Mouse (Mus musculus): ENCODE measurements around the gene Csmd2. TPM values are rescaled to one million over a fixed set of nuclear protein-coding genes. Genes with fewer than 3 reads are reported as not detected.
A peak's percentile ranks its signal among the peaks of the same experiment; 100 is the strongest.

Csmd2 gene
- total RNA-seq, 1 experiment from 2014 or later: 2.2 TPM

DNA sequence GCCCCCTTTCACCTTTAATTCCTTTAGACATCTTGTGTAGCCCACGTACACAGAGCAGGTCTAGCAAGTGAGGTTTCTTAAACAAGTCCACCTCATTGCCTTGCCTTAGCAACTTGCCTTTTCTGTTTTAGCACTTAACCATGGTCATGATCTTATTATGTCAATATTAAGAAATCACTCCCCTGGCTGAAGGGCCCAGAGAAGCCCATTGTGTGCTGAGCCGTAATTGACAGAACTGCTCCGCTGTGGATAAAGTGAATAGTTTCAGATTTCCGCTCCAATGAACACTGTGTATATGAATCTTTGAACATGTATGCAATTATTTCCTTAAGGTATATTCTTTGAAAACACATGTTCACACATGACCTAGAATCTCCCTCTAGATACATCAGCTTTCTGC, 434.8 kb downstream of the Csmd2 start:
- no peak for DNase-seq

DNA sequence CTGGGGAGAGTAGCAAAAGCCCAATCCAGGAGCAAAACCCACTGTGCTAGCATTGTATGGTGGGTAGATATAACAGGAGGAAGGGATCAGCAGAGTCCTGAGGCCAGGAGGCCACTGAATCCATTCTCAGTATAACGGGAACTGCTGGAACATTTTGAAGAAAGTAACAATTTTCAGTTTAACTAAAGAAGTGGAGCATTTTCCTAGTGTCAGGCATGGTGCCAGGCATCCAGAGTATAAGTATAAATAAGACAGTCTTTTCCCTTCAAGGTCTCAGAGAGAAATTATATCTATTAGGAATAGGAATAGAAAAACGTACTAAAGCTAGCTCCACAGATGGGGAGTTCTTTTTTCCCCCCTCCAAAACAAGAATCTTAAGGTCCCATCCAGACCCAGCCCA, 437.7 kb downstream of the Csmd2 start:
- no peak for DNase-seq

DNA sequence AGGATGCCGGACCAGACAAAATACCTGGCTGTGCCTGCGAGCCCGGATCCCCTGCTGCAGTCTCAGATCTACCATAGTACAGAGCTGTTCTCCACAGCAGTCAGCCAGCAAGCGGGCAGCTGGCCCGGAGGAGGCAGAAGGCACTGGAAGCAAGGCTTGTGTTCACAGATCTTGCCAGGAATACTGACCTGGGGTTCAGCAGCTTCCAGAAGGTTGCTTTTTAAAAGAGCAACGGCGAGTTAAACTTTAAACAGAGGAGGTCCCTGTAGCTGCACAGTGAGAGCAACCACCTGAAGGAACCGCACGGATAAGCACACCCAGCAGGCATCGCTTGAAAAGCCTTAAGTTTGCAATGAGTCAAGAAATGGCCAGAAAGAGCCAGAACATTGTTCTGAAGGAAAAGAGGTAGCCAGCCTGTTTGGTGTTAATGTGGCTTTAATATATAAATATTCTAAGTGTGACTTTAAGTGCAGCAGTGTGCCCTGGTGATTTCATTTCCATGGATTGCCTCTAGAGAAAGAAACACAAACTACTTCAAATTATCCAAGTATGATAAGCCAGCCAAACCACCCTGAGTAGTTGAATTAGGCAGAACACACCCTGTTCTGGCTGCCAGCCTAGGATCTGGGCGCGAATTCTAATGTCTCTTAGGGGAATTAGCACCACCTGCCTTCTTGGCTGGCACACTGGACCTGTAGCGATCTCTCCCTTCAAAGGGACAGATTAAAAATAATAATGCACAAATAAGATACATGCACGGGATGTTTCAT, 439.8 kb downstream of the Csmd2 start:
- DNase-seq: no peak

DNA sequence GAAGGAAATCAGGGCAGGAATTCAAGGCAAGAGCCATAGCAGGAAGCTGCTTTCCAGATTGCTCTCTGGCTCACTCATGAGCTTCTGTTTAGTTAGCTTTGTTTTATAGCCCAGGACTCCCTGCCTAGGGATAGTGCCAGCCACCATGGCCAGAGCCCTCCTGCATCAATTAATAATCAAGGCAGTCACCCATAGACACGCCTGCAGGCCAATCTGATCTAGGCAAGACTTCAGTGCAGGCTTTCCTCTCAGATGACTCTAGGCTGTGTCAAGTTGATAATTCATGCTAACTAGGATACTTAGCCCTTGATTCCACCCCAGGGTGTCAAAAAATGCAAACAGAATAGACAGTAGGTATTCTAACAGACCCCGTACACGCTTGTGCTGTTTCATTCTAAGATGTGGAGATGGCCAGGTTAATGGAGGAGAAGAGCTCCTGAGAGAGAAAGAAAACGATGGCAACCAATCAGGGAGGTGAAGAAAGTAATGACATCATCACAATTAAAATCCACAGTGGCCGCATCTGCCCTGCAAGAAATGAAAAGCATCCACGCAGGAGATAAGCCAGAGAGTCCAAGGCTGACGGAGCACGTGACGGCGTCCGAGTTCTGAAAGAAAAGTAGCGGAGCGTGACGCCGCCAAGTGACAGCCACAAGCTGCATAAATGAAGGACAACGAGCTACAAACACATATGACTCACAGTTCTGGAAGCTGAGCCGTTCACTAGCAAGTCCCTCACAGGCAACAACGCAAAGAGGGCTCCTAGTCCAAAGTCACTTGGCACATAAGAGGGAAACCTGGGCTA, 440.8 kb downstream of the Csmd2 start:
- DNase-seq: peak; percentile 69

DNA sequence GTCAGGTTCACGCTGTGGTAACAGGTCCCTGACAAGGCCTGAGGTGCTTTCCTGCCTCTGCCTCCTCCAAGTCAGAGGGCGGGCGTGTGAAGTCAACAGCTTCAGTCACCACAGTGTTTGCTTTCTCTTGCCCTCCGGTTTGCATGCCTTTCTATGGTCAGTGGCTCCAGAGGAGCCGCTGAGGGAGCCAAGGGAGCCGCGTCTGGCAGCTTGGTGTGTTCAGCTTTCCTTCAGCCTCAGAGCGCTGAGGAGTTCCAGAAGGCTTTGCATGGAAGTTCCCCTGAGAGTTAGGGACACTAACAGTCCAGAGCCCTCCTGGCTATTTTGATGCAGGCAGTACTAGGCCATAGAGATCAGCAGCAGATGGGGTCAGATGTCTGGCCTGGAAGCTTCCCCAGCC, 441.9 kb downstream of the Csmd2 start:
- no peak for DNase-seq

DNA sequence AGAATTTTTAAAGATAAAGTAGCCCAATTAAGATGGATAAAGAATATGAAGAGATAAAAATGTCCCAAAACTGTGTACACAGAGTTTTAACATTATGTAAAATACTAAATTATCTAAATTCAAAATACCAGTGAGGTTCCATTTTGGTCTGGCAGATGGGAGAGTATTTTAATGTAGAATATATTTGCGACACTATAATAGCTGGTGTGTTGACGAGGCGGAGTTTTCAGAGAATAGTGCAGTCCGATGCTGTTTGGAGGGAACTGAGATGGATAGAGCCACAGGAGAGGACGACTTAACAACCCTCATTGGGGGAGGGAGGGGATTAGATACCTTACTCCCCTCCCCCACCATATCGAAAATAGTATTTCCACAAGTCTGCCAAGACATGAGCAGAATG, 452.9 kb downstream of the Csmd2 start:
- DNase-seq: no peak

DNA sequence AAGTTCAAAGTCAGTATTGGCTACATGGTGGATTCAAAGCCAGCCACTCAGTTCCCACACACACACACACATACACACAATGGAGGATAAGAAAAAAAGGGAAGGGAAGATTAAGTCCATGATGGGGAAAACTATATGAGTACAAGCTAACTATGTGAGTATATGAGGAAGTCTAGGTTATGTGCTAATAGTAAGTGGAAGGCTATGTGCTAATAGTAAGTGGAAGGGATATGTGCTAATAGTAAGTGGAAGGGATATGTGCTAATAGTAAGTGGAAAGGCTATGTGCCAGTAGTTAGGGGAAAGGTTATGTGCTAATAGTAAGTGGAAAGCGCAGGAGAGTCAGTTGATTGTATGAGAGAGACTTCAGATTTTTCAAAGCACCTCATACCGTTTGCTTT, 453.6 kb downstream of the Csmd2 start:
- no peak for DNase-seq

DNA sequence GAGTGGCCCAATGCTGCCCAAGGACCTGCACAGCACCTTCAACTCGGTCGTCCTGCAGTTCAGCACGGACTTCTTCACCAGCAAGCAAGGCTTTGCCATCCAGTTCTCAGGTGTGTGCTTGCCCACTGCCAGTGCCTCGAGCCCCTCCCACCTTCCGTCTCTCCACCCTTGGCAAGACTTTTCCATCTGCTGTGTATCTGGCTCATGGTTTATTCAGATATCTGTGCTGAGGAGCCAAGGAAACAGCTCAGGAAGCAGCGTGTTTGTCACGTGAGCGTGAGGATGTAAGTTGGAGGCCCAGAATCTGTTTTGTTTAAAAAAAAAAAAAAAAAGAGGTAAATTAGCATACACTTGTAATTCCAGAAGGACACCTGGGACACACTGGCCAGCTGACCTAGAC, 455.1 kb downstream of the Csmd2 start:
- DNase-seq: no peak

DNA sequence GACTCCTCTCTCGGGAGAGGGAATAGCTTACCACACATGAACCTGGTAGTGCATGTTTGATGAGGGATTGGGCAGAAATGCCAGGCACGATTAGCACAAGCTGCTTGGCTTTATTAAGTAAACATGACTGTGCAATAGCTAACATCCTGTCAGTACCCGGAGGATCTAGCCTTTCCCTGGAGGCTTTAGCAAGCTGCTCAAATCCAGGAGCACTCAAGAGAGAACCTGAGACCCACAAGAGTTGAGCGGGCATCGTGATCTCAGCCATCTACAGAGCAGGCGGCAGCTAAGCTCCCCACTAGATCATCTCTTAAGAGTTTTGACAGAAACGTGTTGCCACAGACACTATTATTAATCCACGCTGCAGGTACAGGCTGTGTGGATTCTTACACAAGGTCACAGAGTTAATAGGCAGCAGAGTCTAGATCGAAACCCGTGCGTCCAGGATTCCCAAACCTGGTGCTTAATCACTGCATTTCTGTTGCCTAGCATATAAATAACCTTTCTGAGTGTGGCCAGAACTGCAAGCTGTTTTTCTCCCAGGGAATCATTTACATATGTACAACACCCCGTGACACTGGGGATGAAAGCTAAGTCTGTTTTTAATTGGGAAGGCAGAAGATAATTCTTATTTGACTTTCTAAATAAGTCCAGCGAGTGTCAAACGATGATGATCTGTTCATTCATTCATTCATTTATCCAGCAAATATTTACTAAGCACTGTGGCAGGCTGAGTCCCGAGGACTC, 458.0 kb downstream of the Csmd2 start:
- DNase-seq: no peak

DNA sequence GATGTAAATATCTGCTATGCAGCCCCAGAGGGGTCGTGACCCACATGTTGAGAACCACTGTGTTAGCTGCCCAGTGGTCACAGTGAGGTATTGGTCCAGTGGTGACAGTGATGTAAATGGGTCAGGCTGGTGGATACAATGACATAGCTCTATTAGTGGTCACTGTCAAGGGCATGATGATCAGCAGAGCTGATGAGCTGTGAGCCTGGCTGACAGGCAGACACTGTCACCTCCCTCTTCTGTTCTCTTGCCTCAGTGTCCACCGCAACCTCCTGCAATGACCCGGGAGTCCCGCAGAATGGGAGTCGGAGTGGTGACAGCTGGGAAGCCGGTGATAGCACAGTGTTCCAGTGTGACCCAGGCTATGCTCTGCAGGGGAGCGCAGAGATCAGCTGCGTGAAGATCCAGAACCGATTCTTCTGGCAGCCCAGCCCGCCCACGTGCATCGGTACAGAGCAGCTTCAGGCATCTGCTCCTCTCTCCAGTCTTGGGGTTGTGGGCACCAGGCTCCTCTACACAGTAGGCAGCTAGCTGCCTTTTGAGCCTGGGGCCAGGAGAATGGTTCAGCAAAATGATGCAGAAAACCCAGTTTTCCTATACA, 461.3 kb downstream of the Csmd2 start:
- no peak for DNase-seq

DNA sequence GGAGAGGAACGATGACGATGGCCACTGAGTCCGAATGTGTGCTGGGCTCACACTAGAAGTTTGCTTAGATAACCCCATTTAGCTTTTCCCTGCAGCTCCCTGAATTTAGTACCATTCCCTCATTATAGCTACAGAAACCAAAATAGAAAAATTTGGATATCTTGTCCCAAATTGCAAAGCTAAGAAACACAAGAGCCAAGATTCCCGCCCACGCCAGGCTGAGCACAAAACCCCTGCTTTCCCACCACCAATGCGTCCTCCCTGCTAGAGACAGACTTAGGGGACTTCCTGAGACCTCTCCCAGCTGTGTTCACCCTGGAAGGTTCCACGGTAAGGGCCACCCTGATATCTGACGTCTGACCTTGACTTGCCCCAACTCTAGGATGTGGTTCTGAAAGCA, 462.5 kb downstream of the Csmd2 start:
- DNase-seq: no peak

DNA sequence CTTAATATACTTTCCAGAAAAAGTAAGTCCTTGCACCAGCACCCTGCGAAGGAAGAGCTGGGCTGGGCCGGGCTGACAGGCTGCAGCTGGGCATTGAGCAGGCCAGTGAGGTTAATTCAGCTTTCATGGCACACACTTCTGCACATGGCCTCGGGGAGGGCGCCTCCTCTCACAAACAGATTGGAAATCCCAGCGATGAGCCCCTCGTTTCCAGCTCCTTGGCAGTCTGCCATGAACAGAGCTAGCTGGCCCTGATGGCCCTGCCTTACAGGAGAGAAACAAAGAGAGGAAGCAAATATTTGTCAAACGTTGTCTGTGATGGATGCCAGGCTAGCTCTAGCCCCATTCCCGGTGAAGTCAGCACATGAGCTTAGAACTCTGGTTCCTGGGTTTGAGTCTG, 463.3 kb downstream of the Csmd2 start:
- DNase-seq: peak; percentile 33

DNA sequence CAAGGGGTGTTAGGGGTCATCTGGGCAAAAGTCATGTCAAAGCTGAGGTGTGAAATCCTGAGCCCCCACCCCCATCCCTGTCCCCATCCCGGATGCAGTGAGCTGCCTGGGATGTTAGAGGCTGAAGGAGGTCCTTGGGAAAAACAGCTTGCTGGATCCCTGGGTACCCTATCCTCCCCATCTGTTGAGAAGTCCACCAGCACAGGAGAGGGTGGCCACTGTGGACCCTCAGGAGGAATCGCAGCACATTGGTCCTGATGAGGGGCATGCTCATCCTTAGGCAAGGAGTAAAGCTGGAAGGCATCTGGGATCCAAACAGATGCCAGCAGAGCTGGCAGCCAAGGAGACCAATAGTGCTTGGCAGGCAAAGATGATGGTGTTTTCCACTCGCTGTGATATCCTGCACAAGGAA, 463.7 kb downstream of the Csmd2 start:
- DNase-seq: no peak

DNA sequence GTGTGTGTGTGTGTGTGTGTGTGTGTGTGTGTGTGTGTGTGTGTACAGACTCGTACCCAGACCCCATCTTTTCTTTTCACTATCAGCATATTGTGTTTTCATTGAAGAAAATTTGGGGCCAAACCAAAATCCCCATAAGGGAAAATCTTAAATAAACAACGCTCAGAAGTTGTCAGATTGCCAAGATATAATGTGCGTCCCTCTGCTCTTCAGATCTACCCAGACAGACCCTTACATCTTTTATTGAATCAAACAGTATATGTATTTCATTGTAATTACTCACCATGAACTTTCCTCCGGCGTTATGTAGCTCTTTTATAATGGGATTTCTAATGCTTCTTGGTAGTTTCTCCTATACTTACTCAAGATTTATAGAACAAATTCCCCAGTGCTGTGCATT, 479.1 kb downstream of the Csmd2 start:
- no peak for DNase-seq

DNA sequence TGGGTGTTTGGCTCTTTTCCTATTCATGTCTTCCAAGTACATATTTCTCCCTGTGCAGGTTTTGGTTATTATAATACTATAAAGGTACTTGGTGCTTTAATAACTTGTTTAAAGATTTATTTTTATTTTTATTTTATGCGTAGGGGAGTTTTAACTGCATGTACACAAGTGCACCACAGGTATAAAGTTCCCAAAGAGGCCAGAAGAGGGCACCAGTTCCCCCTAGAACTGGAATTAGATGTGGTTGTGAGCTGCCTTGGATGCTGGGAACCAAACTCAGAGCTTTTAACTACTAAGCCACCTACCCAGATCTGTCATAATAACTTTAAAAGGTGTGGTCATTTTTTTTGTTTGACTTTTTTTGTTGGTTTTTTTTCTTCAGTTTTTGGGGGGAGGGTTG, 480.4 kb downstream of the Csmd2 start:
- DNase-seq: no peak

DNA sequence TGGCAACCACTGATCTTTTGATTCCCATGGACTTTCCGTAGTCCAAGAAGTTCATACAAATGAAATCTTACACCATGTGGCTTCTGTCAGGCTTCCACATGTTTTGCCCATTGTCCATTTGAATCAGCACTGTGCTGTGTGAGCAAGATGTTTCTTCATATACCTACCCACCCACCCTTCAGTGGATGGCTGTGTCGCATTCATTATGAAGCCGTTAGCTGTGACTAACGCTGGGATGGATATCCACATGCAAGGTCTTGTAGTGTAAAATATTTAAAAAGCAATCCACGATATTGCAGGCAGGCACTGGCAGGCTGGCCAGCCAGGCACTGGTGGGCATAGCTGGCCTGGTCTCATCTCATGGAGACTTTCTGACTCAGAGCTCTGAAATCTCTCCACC, 488.6 kb downstream of the Csmd2 start:
- no peak for DNase-seq

DNA sequence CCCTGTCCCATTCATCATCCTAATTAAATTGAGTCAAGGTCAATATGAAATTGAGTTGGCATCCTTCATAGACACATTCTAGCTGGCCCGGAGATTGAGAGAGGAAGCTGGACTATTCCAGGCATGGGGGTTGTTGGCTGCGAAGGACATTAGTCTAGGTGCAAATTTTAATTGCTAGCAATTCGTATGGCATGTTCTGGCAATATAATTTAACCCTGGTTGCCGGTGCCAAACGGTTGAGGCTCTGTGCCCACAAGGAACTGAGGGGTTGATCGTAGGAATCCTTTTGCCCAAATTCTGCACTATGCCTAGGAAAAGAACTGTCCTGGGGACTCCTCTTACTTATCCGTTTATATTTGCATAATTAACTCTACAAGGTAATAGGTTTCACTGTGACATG, 496.2 kb downstream of the Csmd2 start:
- DNase-seq: no peak

DNA sequence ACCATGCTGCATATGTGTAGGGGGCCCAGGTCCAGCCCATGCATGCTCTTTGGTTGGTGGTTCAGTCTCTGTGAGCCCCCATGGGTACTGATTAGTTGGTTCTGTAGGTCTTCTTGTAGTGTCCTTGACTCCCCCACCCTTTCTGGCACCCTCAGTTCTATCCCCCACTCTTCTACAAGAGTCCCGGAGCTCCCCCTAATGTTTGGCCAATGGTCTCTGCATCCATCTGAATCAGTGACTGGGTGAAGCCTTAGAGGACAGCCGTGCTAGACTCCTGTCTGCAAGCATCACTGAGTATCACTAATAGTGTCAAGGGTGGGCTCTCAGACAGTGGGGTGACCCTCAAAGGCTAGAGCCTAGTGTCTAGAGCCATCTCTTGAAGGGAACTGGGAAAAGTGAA, 497.0 kb downstream of the Csmd2 start:
- no peak for DNase-seq

DNA sequence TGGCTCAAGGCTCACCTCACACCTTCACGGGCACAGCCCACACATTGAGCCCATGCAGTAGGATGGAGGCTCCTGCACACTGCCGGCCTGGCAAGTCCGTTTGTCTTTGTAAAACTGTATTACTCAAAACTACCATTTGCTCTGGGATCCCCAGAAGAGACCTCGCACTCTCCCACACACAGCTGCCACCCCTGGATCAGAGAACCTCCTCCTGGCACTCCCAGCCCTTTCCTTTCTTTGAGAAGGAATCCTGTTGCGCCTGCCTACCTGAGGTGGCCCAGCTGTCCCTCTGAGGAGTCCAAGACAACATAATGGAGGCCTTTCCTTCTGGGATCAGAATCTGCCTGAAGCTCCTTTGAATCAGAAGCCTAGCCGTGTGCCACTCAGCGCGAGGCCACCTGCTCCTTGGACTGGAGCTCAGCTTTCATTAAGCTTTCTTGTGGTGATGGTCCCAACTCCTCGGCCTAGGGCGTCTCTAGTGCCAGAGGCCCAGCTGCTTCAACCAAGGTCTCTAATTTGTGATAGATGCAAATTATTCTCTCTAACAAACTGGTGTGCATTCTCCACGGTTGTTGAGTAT, 502.0 kb downstream of the Csmd2 start:
- no peak for DNase-seq

DNA sequence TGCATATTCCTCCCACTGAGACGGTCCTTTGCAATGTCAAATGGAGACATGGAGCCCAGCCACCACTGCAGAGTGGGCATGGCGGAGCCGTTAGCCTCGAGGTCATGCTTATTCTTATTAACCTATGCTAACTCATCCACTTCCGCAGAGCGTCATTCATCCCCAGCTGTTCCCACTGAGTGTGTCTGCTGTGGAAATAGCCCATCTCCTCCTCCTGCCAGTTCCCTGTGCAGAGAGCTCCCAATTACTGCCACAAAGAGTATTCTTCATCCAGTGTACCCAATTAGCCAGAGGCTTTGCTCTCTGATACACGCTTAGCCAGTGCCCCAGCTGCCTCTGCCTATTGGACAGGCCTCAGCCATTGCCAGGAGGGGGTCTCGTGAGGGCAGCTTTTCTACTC, 504.4 kb downstream of the Csmd2 start:
- no peak for DNase-seq

DNA sequence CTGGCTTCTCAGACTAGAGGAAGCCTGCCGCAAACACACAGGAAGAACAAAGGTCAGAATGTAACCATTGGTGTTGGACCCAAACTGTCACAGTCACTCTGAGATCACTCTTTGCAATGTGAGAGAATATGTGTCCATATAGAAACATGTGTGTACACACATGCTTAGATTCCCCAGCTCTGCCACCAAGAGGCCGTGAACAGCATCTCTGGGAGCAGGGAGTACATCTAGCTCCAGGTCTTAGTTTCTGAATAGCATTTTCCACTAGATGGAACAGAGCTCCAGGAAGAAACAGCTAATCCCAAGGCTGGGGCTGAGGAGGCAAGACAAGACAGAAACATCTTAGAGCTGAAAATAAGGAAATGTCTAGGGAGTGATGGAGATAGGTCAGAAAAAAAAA, 512.3 kb downstream of the Csmd2 start:
- no peak for DNase-seq

DNA sequence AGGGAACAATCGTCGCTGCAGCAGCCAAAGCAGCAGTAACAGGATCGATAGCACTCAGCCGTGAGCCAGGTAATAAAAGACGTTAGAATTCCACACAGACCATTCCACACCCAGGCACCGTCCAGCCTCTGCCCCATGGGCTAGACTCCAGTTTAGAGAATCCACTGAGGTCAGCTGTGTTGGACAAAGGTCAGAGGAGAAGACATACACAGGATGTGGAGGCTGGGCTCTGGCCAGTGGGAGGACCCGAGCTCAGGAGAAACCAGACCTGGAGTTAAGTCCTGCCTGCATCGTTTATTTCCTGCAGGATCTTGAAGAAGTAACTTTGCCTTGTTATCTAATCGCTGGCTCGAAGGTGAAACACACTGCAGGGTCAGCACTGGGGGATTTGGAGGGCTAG, 519.2 kb downstream of the Csmd2 start:
- no peak for DNase-seq
